Mouse (Mus musculus) cortical plate, adult 2 months (tissue): ENCODE data around the gene Pde10a.

Experiments used
- CTCF ChIP-seq: fragments of 200-500 bp; IDR thresholded peaks from 2 replicates; pipeline ENCODE4 v1.5.1; 2011; ENCODE audit warnings: mild to moderate bottlenecking, control low read depth, low read length; ENCODE audit not compliant: insufficient read depth; ENCODE audit errors: extremely low read depth
- POLR2A ChIP-seq: fragments of 200-500 bp; IDR thresholded peaks from 2 replicates; pipeline ENCODE4 v1.6.1; 2011; ENCODE audit warnings: mild to moderate bottlenecking, low read length, control low read depth; ENCODE audit not compliant: insufficient read depth; ENCODE audit errors: extremely low read depth

- TF ChIP-seq CTCF (no peak), POLR2A (no peak)
Measured at GRCm38 (mm10) chr17:8799296-8799731, 274.1 kb downstream of the Pde10a start.
